Mouse (Mus musculus) stomach, postnatal 0 days (tissue): ENCODE results near the gene Ang6. TPM values are rescaled to one million over a fixed set of nuclear protein-coding genes. Genes with fewer than 3 reads are reported as not detected.
"Not testable (repeated sequence)": the region's sequence is repeated elsewhere in the genome, so short reads cannot be mapped to it uniquely, and the experiment has no call there.

Experiments
- ATAC-seq: fragments of 200-750 bp; cut with Nextera tagmentation; 2 replicates; pipeline ENCODE4 v1.8.0; 2017; ENCODE audit not compliant: low FRiP score, low TSS enrichment
- DNase-seq: peaks from one replicate; pipeline ENCODE4 v3.0.0-alpha.2; 2016; ENCODE audit warnings: low spot score
- H3K27ac ChIP-seq: fragments of 300-500 bp; sonication (generic); replicated peaks from 2 replicates; pipeline ENCODE4 v1.5.1; 2014; ENCODE audit warnings: mild to moderate bottlenecking, control low read depth
- H3K27me3 ChIP-seq: fragments of 300-500 bp; sonication (generic); 2 replicates; pipeline ENCODE4 v1.6.1; 2014; ENCODE audit warnings: low read length; ENCODE audit not compliant: control insufficient read depth, insufficient read depth
- H3K36me3 ChIP-seq: fragments of 300-500 bp; sonication (generic); 2 replicates; pipeline ENCODE4 v1.6.1; 2014; ENCODE audit warnings: low read length, mixed read lengths; ENCODE audit not compliant: control insufficient read depth, insufficient read depth
- H3K4me1 ChIP-seq: fragments of 300-500 bp; sonication (generic); replicated peaks from 2 replicates; pipeline ENCODE4 v1.6.1; 2014; ENCODE audit warnings: antibody characterized with exemption; ENCODE audit not compliant: control insufficient read depth, insufficient read depth
- H3K4me2 ChIP-seq: fragments of 300-500 bp; sonication (generic); replicated peaks from 2 replicates; pipeline ENCODE4 v1.6.1; 2014; ENCODE audit warnings: low read depth, mild to moderate bottlenecking, control low read depth, moderate library complexity
- H3K4me3 ChIP-seq: fragments of 300-500 bp; sonication (generic); 2 replicates; pipeline ENCODE4 v1.5.1; 2014; ENCODE audit warnings: low read depth, low read length, control low read depth
- H3K9ac ChIP-seq: fragments of 300-500 bp; sonication (generic); 2 replicates; pipeline ENCODE4 v1.6.1; 2014; ENCODE audit warnings: mild to moderate bottlenecking, low read length, control low read depth, mixed read lengths
- H3K9me3 ChIP-seq: fragments of 300-500 bp; sonication (generic); 2 replicates; pipeline ENCODE4 v1.6.1; 2016; ENCODE audit warnings: low read length; ENCODE audit not compliant: control insufficient read depth
- CTCF ChIP-seq: IDR thresholded peaks from 2 replicates; pipeline ENCODE4 v1.5.1; 2016; ENCODE audit warnings: antibody characterized with exemption, low read depth, mild to moderate bottlenecking, moderate library complexity
- EP300 ChIP-seq: optimal IDR thresholded peaks from 2 replicates; pipeline ENCODE3; 2016; ENCODE audit warnings: antibody characterized with exemption
- WGBS: fragments of 180-500 bp; shearing (Covaris S2); extraction: QIAGEN DNeasy Blood & Tissue Kit; methylation state at CpG from one replicate; pipeline ENCODE4 v1.1.7; 2014; 5-methylcytosine and 5-hydroxymethylcytosine counted together
- polyA plus RNA-seq: library from polyadenylated mRNA; unstranded; fragments of >200 nt; fragmentation: Nextera tagmentation; extraction: Ambion mirVana; gene quantifications from 2 replicates; pipeline ENCODE4 v1.2.1, GENCODE M21; 2015

Ang6 gene
- polyA plus RNA-seq, 1 experiment from 2014 or later, result not detected

- not testable (repeated sequence) for H3K9me3 ChIP-seq, H3K27me3 ChIP-seq, H3K9ac ChIP-seq, H3K27ac ChIP-seq, H3K4me3 ChIP-seq, H3K36me3 ChIP-seq, H3K4me2 ChIP-seq, H3K4me1 ChIP-seq
- DNase-seq, result peak; percentile 74
- peak; percentile 75 for TF ChIP-seq CTCF
- 0 out of 2 replicates have a peak, but pooled peaks have one; percentile 45 for ATAC-seq
- WGBS, result 10% methylated on average over 5 of the region's 5 CpGs
Measured at GRCm38 (mm10) chr14:43987404-43987803, 14.7 kb downstream of the Ang6 start.

GRCm38 (mm10) chr14:43986147-43986546 is 15.9 kb downstream of the Ang6 start:
- Histone ChIP-seq H3K4me2 (no peak overlapping the region), H3K27me3 (no peaks in the 10 kb centered on the region), H3K9me3 (no peaks in the 10 kb centered on the region), H3K9ac (no peak overlapping the region), H3K27ac (no peak overlapping the region), H3K4me3 (no peak overlapping the region), H3K4me1 (no peaks in the 10 kb centered on the region), H3K36me3 (no peaks in the 10 kb centered on the region)
- 85% methylated on average over 2 of the region's 2 CpGs for WGBS
- ATAC-seq (no peak), DNase-seq (no peak)
- TF ChIP-seq EP300 (no peak), CTCF (no peak)

DNA sequence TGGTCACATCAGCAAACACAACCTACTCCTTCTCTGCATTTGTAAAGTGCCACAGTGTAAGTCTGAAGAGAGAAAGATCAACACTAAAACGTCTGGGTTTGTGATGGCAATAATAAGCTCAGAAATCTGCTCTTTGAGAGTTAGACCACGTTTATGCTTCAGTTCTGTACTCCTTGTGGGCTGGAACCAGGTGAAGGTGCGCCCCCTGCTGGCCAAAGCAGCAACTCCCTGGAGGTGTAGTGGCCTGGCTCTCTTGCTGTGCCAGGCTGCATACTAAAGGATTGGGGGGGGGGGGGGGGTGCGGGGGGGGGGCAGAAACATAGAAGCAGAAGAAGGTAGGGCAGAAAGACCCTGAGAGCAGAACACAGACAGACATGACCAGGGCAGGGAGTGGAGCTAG is 18.2 kb downstream of the Ang6 start:
- peak; percentile 81 for DNase-seq
- Histone ChIP-seq H3K27ac (no peak overlapping the region), H3K36me3 (no peaks in the 10 kb centered on the region), H3K27me3 (no peaks in the 10 kb centered on the region), H3K9ac (no peak overlapping the region), H3K4me3 (no peak overlapping the region), H3K9me3 (no peaks in the 10 kb centered on the region), H3K4me2 (no peak overlapping the region), H3K4me1 (no peaks in the 10 kb centered on the region)
- peak; percentile 82; the same call in 1 of the 2 replicates for ATAC-seq
- WGBS, result 0% methylated on average over 3 of the region's 4 CpGs
- no peak for TF ChIP-seq EP300
- TF ChIP-seq CTCF, result peak; percentile 76

DNA sequence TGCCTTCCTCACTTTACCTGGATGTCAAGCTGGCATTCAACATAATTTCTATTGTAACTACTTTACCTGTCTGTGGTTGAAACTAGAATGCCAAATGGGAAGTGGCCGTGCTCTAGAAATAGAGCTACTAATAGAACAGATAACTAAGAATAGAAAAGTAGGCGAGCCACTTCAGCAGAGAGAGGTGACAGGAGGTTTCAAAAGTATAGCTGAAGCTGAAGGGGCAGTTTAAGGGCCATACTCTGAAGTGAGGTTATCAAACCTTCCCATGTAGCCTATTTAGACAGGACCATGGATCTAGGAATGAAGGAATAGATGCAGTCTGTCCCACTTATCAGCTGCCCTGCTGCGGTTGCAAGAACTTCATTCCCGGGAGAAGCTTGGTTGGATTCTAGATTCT is 18.6 kb downstream of the Ang6 start:
- Histone ChIP-seq H3K4me1 (no peaks in the 10 kb centered on the region), H3K9me3 (no peaks in the 10 kb centered on the region), H3K9ac (no peak overlapping the region), H3K4me2 (no peak overlapping the region), H3K27ac (no peak overlapping the region), H3K4me3 (no peak overlapping the region), H3K36me3 (no peaks in the 10 kb centered on the region), H3K27me3 (no peaks in the 10 kb centered on the region)
- DNase-seq (no peak), ATAC-seq (no peak)
- TF ChIP-seq EP300 (no peak), CTCF (no peak)
- 60% methylated on average over 4 of the region's 4 CpGs for WGBS

- H3K9ac ChIP-seq, H3K27ac ChIP-seq, H3K4me3 ChIP-seq, H3K4me2 ChIP-seq, H3K4me1 ChIP-seq, ATAC-seq, H3K9me3 ChIP-seq, H3K36me3 ChIP-seq, H3K27me3 ChIP-seq, DNase-seq: not testable (repeated sequence)
- no CpG with 5 or more reads among the region's 2 CpGs for WGBS
Measured at GRCm38 (mm10) chr14:43956769-43957168, 45.3 kb downstream of the Ang6 start, which contains the start of gene Ang5. TSS of gene Ang5 (plus strand) at chr14:43957069.

- not testable (repeated sequence) for H3K4me3 ChIP-seq, H3K9ac ChIP-seq, ATAC-seq, H3K27ac ChIP-seq, H3K36me3 ChIP-seq, H3K4me1 ChIP-seq, H3K9me3 ChIP-seq, H3K27me3 ChIP-seq, DNase-seq, H3K4me2 ChIP-seq
- no CpG with 5 or more reads among the region's 1 CpGs for WGBS
Measured at GRCm38 (mm10) chr14:43955074-43955473, 47.0 kb downstream of the Ang6 start.

- not testable (repeated sequence) for H3K36me3 ChIP-seq, H3K4me1 ChIP-seq, ATAC-seq, H3K27me3 ChIP-seq, H3K9ac ChIP-seq, H3K27ac ChIP-seq, DNase-seq, H3K4me3 ChIP-seq, H3K9me3 ChIP-seq, H3K4me2 ChIP-seq
- 41% methylated on average over 2 of the region's 2 CpGs for WGBS
Measured at GRCm38 (mm10) chr14:43953382-43953781, 48.7 kb downstream of the Ang6 start.

Other genes starting within 250 kb of the Ang6 start
- not detected in 2 replicates for gene Gm8180, start 217.5 kb downstream of the Ang6 start, polyA plus RNA-seq
- gene Ear1, start 126.8 kb downstream of the Ang6 start, polyA plus RNA-seq, result 0.41 and 0.67 TPM in 2 replicates
- gene Ear10, start 78.7 kb downstream of the Ang6 start, polyA plus RNA-seq, result not detected in 2 replicates
- gene Gm8113, start 76.9 kb downstream of the Ang6 start, polyA plus RNA-seq, result 3.2 and 3.6 TPM in 2 replicates
- gene Ang5, start 45.2 kb downstream of the Ang6 start, polyA plus RNA-seq, result not detected in 2 replicates
- gene Ear2, start 100.4 kb upstream of the Ang6 start, polyA plus RNA-seq, result 0.15 TPM in 1 of 2 replicates, not detected in the other
- not detected in 2 replicates for gene Gm3327, start 121.6 kb upstream of the Ang6 start, polyA plus RNA-seq
- gene Gm8212, start 195.4 kb upstream of the Ang6 start, polyA plus RNA-seq, result not detected in 2 replicates
- 0.13 TPM in 1 of 2 replicates, not detected in the other for gene 4930503E14Rik, start 211.0 kb upstream of the Ang6 start, polyA plus RNA-seq